Mouse (Mus musculus) embryo, embryonic 9.5 days (tissue): ENCODE data around the gene Auts2.

Experiments used
- DNase-seq: peaks from one replicate; pipeline ENCODE4 v3.0.0-alpha.2; 2017; ENCODE audit errors: extremely low spot score

Gene Auts2

DNA sequence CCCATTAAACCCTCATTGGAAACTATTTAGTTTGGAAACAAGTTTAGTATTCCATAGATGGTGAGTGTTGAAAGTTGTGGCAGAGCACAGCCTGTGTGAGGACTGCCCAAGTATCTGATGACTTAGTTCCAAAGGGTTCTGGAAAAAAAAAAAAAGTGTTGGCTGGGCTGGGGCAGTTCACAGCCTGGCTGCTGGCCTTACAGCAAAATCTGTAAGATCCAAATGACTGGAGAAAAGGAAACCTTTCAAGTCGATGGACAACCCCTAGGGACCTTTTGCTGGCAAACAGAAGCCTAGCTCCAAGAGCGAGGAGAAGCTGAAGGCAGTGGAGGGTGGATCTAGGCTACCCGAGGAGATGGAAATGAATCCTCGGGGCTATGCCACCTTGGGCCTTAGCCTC, 869.4 kb downstream of the Auts2 start:
- no peak for DNase-seq

DNA sequence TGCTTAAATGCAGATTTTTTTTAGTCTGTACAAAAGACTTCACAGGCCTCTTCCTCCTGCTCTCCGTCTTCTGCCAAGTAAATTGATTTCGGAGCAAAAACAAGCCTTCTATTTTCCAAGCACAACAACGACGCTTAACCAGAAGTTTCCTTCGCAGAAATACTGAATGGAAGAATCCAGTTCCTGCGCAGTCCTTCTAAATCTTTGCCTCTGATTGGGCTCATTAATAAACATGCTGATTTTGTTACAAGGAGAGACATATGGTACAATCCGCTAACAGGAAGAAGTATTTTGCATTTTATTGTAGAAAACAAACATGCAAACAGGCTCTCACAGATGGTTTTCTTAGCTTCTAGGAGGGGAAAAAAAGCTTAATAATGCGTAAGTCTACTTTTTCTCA, 878.1 kb downstream of the Auts2 start:
- DNase-seq = no peak

DNA sequence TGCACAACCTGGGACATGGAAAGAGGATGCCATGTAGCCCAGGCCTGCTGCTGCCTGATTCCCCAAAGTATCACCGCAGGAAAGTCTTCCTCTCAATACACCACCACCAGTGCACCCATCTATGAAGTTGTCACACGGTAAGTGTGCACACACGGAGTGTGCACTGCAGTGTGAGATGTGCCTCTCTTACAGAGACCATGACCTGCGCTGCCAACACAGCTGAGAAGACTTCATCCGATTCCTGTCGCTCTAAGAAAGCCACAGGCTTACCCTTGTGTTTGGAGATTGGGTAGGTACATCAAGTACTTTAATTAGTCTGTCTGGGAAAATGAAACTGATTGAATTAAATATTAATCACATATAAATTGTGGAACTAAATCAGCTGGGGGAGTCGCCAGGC, 878.5 kb downstream of the Auts2 start:
- no peak for DNase-seq

DNA sequence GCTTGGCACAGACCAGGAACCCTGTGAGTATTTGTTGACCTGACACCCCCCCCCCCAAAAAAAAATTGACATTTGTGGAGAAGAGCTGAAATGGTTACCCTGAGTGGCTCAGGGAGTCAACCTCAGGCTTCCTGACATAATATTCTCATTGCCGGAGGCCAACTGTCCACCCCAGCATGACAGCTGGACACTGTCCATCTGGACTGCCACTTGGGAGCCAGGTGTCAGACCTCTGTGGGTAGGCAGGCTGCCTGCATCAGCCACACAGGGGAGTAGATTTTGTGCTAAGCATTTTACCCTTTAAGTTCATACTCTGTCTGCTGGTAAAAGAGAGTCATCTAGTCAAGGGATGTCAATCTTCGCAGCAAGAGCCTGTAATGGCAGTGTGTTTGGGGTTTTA, 880.5 kb downstream of the Auts2 start:
- DNase-seq = no peak

DNA sequence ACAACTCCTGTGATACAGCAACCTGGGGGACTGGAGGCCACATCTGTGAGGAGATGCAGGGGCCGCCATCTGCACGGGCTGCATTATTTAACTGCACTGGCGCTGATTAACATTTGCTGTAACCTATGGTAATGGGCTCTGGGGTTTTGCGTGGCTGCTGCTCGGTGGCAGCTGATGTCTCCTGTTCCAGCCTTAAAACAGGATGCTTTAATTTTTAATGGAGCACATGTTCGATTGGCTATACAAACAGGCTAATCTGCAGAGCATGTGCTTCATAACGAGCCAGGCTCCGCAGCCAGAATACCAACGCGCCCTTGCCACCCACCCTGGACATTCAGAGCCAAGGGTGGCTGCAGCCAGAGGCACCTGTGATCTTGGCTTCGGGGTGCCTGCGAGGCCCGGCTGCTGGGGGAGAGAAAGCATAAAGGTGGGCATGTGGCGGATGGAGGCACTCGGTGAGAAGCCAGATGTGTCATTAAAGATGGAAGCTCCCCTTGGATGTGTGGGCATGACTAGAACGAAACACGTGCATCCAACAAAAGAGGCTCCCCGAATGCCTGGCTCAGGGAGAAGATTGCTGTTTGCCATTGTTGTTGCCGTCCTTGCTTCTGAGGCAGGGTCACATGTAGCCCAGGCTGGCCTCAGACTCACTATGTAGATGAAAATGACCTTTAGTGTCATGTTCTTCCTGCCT, 884.2 kb downstream of the Auts2 start:
- DNase-seq = no peak

DNA sequence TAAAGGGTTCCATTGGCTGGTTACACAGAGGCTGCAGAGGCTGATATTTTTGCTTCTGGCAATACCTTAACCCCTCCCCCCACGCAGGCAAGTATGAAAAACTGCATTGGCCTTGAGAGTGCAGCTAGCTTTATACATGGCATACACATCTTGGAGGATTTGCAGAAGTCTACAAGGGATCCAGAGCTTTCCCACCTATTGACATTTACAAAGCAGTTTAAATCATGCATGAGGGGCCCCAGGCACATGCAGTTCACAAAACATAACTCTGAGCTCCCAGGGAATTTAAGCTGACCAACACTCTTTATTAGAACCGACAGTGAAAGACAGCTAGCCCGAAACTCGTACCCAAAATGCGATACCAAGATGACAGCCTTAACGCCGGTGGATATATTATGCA, 888.9 kb downstream of the Auts2 start:
- no peak for DNase-seq

DNA sequence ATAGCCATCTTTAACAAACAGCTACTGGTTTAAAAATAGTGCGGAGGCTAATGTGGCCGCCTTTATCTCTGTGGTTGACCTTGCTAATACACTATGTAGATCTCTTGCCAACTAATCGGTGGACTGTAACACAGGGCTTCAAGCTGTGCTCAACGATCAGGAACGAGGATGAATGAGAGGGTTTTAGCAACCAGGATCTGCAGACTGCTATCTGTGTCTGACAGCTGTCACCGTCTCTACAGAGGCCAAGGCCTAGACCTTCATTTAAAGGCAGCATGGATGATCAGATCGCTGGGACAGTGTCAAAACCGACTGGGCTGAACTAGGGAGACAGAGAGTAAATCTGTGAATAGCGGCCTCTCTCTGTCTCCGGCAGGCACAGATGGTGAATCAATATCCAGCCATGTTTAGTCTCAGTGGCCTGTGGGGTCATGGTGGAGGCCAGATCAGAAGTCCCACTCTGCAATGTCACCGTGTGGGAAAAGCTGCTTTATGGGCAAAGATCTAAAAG, 892.7 kb downstream of the Auts2 start:
- DNase-seq = no peak

DNA sequence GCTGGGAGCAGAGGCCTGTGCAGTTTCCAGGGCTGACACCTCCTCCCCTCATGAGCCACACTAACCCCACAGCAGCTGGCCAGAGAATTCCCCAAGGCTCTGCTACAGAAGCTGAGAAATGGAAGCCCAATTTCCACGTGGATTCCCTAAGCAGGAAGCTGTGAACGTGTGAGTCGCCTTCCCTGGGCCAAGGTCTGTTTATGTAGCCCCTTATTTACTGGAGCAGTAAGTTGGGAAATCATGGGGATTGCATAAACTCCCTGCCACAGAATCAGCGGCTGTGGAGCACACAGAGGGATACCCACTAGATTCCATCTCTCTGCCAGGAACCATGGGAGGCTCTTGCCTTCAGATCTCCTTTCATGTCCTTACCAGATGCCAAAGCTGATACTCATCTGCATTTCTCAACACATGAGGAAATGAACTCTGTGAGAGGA, 895.4 kb downstream of the Auts2 start:
- no peak for DNase-seq

DNA sequence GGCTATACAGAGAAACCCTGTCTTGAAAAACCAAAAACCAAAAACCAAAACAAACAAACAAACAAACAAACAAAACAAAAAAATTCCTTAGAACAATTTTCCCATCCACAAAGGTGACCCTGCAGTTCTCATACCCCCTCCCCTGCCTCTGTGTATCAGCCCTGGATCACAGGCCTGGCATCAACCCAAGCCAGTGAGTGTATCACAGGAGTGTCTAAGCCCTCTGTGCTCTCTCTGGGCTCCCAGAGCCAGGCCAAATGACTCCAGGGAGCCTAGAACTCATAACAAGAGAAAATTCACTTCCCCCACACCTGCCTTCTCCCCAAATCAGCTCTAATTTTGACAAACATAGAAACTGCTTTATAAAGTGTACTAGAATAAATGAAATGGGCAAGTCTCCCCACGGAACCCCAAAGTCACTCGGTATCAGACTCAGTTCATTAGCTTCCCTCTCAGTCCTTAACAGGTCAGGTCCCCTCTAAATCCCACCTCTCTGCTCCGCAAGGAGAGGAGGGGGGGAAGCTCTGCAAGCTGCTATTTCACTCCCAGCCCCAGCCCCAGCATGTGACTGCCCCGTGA, 896.0 kb downstream of the Auts2 start:
- no peak for DNase-seq

DNA sequence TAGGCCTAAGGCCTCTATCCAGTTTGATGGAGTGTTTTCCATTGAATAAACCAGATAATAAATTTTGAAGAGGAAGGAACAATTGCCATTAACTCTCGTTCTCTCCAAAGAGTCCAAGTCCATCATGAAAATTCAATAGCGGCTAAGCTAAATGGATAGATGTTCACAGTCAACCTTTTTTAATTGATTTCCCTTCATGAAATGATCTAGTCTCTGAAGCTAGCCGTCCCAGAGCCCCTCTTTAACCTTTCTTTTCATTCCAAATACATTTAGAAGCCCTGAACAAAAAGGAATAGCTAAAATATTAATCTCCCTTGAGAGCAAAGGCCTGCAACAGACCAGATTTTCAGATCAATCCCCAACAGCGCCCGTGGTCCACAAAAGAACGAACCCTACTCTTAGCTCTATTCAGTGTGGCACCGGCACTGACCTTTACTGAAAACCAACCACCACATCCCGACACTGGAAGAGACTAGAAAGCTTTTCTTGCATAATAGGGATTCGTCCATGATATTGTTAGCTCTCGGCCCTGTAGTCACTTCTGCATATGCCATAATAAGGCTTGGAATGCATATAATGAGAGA, 896.9 kb downstream of the Auts2 start:
- no peak for DNase-seq

DNA sequence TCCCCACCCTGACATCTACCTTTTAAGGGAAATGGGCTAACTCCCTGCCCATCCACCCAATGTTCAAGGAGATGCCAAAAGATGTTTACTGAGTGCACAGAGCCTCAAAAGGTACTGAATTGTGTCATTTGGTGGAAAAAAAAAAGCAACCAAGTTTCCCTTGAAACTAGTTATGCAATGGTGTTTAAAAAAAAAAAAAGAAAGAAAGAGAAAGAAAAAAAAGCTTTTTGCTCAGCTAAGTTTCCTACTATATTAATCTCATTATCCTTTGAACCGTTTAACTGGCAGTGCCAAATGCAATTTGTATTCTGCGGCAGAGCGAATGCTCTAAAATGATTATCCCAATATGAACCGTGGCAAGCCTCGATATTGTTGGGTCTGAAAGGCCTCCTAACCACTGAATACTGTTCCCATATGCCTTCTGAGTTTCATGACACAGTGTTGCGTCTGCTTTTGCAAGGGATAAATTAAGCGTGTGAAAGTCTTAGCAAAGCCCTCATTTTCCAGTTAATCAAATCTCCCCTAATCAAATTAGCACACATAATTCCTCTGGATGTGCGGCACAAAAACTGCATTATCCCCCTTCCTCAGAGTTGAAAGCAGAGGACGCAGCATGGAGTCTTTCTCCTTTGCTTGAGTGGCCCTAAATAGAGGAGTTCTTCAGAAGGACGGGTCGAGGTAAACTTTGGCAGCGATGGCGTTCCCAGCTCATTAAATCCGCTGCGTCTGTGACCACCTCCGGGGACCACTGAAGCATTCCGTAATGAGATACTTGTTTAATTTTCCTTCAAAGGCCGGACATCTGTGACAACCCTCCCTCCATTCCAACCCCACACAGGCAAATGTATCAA, 897.6 kb downstream of the Auts2 start:
- peak; percentile 65 for DNase-seq

DNA sequence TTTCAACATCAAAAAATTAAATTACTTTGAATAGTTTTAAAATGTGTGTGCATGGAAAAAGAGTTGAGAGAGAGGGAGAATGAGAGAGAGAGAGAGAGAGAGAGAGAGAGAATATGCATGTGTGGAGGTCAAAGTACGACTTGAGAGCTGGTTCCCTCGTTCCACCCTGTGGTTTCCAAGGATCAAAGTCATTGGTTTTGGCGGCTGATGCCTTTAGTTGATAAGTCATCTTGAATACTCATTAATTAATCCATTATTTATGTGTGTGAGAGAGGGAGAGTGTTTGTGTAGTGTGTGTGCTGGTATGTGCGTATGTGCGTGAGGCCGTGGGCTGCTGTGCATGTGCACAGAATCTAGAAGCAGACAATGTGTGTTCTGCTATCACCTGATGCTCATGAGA, 898.8 kb downstream of the Auts2 start:
- DNase-seq = no peak

DNA sequence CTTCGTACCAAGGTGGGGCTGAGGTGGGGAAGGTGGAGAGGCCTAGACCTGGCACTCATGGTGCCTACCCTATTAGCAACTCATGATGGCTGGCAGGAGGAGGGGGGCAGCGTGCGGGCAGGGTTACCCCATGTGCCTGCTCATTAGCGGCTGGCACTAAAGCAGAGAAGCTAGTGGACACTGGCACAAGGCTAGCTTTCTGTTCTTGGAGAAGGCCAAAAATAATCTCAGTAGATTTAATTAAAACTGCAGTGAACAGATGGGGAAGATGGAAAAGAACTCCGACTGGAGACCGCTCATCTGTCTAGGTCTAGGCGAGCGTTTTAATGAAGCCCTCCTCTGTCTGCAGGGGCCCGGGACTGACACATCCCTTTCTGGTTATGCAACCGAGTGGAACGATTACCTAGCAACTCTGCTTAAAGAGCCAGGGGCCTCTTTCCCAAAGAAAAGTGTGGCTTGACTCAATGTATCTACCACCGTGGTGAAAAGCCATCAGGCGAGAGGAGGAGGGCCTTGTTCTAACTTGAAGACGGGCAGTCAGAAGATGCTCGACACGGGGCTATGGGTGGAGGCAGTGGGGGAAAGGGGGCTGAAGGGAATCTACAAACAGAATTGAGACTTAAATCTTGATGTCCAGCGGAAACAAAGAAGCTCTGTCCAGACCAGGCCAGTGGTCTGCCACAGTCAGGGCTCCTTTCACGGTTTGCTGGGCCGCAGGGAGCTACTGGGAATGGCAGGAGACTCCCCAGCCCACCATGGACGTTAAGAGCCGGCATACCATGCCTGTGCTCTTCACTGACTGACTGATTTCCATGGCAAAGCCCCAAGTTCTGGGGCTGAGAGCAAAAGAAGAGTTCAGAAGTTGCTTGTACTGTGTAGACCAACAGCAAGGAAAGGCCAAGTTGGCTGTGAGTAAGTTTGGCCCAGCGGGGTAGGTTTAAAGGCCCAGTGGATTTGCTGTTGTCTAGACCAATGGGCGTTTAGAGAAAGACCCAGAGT, 899.7 kb downstream of the Auts2 start:
- peak; percentile 67 for DNase-seq

DNA sequence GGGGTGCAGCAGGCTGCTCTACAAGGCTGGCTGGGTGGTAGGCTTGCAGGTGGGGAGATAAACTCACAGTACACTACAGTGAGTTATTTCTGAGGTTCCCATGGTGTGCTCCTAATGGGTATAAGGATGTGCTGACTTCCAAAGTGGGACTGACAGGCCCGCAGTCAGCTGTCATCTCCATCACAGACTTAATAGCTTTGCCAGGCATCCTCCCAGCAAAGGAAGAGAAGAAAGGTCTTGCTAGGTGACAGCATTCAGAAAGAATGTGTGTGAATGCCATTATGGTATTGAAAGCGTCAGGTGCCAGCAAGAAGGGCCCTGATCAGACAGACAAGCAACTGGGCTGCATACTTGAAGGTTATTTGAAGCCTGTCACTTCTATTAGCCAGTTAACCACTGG, 900.4 kb downstream of the Auts2 start:
- DNase-seq = no peak

DNA sequence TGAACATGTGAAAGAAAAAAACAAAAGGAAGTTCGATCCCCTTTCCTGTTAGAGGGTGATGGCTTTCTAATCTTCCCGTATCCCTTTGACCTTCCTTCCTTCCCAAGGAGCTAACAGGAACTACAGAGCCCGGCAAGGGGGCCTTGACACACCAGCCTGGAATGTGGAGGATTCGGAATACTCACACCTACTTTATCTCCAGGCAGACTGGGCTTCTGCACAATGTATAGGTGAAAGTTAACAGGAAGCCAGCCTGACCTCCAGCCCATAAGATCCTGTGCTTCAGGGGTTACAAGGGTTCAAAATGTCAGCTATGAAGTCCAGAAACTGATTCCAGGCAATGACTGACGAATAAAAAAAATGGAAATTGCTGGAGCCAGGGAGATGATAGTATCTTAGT, 906.7 kb downstream of the Auts2 start:
- no peak for DNase-seq

DNA sequence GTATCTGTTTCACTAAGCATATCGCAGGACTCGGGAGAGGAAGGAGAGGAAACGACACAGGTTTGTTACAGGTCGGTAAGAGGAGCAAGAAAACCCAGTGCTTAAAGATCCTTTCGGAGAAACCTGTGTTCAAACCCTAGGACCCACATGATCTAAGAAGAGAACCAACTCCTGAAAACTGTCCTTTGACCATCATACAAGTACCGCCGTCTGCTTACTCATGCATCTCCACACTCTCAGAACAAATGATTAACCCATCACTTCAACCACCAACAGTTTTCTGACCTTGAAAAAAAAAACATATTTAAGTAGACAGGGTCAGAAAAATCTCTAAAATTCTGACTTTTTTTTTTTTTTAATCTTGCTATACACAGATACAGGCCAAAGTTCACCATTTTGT, 908.4 kb downstream of the Auts2 start:
- DNase-seq = no peak

DNA sequence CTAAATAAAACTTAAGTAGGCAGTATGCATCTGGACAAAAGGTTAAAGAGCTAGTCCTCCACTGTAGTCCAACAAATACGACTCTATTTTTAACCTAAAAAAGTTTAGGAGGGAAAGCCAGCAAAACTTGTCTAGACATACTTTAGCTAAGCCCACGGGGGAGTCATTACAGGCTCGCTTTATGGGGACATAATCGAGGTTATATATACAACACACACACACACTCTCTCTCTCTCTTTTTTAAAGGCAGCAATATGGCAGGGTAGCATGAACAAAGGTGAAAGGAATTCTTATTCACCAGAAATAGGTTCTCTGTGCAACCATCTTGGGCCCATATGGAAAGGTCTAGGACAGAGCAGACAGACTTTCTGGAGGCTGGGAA, 911.2 kb downstream of the Auts2 start:
- DNase-seq = no peak

DNA sequence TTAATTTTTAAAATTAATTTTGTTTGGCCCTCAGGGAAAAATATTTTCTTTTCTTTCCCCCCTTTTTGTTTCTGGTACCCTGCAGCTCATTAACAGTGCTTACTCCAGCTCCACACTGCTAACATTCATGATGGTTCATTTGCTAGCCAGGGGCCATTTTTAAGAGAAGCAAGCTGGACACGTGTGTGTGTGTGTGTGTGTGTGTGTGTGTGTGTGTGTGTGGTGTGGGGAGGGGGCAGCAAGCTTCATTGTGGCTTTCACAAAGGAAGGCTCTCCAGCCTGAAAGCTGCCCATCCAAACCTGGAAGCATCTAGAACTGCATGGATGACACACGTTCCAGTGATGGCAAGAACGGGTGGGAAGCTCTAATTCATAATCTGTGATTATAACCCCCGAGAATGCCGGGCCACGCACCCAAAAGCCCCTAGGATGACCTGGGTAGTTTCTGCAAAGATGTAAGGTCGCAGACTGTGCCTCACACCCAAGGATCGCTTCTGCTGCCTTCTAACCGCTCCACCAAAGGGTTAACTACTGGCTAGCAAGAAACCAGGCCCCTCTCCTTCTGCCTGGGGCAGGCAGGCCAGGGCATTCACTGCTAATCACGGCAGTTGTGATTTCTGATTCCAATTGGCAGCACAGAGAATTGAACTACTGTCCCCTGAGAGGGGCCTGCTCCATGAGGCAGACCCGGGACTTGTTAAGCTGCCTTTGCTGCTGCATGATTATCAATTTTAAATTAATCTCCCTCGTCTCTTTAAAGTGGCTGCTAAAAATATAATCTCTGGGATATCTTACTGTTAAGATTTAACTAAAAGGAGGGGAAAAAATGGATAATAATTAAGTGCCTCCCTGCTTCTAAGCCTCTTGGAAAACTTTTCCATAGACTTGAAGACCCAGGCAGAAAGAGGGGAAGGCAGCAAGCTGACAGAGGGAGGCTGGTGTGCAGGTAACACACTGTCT, 911.8 kb downstream of the Auts2 start:
- peak; percentile 53 for DNase-seq

DNA sequence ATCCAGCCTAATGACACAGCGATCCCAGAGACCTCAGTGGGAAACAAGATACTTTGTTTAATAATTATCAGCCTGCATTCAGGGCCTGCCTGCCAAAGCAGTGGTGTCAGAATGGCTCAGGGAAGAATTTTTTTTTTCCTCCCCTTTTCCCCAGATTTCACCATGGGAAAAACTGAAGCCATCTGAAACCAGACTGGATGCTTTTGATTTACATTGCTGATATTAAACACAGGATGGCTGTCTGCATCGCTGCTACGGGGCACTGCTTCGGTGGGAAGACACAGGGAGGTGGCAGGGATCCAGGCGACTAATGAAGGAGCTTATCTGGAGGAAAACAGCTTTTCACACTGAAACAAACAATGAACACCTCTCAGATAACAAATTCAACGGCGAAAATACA, 912.6 kb downstream of the Auts2 start:
- DNase-seq = no peak
